Mouse (Mus musculus): ENCODE measurements around the gene Sec14l1. TPM values are rescaled to one million over a fixed set of nuclear protein-coding genes. Genes with fewer than 3 reads are reported as not detected.

Gene Sec14l1
- polyA plus RNA-seq, 1 experiment from 2014 or later = 22.3 TPM

DNA sequence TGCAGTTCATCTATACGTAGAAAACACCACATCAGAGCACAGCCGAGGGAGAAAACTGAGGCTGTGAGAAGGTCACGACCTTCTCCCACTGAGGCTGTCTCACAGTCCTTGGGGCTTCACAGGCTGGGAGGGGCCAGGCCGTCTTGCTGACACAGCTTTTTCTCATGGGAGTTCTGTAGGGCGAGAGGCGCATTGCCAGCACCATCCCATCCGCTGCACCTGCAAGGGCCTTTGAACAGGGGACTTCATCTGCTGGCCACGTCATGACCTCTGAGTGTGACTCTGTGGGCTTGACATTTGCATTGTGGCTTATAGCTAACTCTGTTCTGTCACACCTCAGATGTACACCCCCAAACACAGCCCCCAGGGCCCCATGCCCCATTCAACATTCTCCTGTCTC lies 22.3 kb upstream of the Sec14l1 start:
- DNase-seq (ENCODE audit: low spot score) = no peak
- Histone ChIP-seq H3K4me1 (replicated peaks; ENCODE audit: control insufficient read depth, insufficient read depth, low read length) (peaks cover 12% of the 10 kb centered on the region), H3K9ac (ENCODE audit: low read length) (no peak overlapping the region), H3K27ac (ENCODE audit: low read depth) (no peak overlapping the region), H3K4me3 (ENCODE audit: low read depth, low read length) (no peak overlapping the region), H3K4me2 (ENCODE audit: low read length) (no peak overlapping the region), H3K27me3 (replicated peaks; ENCODE audit: control insufficient read depth, insufficient read depth, low read length) (no peaks in the 10 kb centered on the region), H3K36me3 (ENCODE audit: control insufficient read depth, insufficient read depth, low read length) (no peaks in the 10 kb centered on the region), H3K9me3 (ENCODE audit: control insufficient read depth, low read length) (no peaks in the 10 kb centered on the region)
- no peak for ATAC-seq (replicated peaks; ENCODE audit: low FRiP score, low TSS enrichment, low read depth)
- 59% methylated on average over 8 of the region's 8 CpGs for WGBS

DNA sequence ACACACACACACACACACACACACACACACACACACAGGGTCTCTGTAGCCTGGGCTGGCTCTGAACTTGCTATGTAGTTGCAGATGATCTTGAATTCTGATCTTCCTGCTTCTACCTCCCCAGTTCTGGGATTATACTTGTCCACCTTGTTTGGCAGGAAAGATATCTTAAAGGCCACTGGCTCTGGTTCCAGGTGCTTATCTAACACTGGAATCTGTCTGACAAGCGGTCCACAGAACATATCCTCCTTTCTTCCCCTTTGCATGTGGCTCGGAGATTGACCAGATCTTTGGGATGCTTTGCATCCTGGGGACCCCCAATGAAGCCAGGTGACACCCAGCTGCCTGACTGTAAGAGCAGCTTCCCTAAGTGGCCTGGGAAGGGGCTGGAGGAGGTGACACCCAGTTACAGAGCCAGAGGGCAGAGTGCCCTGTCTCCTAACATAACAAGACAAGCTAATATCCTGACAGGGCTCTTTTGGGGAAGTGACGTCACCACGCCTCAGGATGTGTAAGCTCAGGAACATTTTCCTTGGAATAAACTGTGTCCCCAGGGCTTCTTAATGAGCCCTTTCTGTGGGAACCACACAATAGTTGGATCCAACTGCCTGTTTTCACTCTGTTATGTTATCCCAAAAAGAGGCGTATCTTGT lies 20.9 kb upstream of the Sec14l1 start:
- no peaks in the 10 kb centered on the region for H3K36me3 ChIP-seq (ENCODE audit: control insufficient read depth, insufficient read depth, low read length)
- H3K4me3 ChIP-seq (ENCODE audit: low read depth, low read length) = no peak overlapping the region
- H3K9me3 ChIP-seq (ENCODE audit: control insufficient read depth, low read length) = no peaks in the 10 kb centered on the region
- H3K4me2 ChIP-seq (ENCODE audit: low read length) = no peak overlapping the region
- no peak overlapping the region for H3K27ac ChIP-seq (ENCODE audit: low read depth)
- ATAC-seq (replicated peaks; ENCODE audit: low FRiP score, low TSS enrichment, low read depth) (no peak), DNase-seq (ENCODE audit: low spot score) (no peak)
- H3K9ac ChIP-seq (ENCODE audit: low read length) = no peak overlapping the region
- 73% methylated on average over 5 of the region's 5 CpGs for WGBS
- H3K4me1 ChIP-seq (replicated peaks; ENCODE audit: control insufficient read depth, insufficient read depth, low read length) = peaks cover 19% of the 10 kb centered on the region
- no peaks in the 10 kb centered on the region for H3K27me3 ChIP-seq (replicated peaks; ENCODE audit: control insufficient read depth, insufficient read depth, low read length)

DNA sequence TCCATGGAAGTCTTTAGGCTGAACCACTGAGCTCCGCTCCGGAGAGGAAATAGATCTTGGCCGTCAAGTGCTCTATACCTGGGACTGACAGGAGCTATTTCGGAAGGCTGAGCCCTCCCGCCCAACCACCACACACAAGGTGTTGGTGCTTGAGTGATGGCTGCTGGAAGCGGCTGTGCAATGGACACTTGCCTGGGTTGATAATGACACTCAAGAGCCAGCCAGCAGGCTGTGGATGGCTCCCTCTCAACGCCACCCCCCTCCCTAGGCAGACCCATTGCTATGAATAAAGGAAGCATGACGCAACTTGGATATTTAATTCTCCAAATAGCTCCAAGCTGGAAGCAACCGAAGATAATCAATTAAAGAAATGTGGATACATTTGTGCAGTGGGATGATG lies 20.3 kb upstream of the Sec14l1 start:
- Histone ChIP-seq H3K4me3 (ENCODE audit: low read depth, low read length) (no peak overlapping the region), H3K27me3 (replicated peaks; ENCODE audit: control insufficient read depth, insufficient read depth, low read length) (no peaks in the 10 kb centered on the region), H3K4me2 (ENCODE audit: low read length) (no peak overlapping the region), H3K27ac (ENCODE audit: low read depth) (no peak overlapping the region), H3K4me1 (replicated peaks; ENCODE audit: control insufficient read depth, insufficient read depth, low read length) (peaks cover 19% of the 10 kb centered on the region), H3K36me3 (ENCODE audit: control insufficient read depth, insufficient read depth, low read length) (no peaks in the 10 kb centered on the region), H3K9ac (ENCODE audit: low read length) (no peak overlapping the region), H3K9me3 (ENCODE audit: control insufficient read depth, low read length) (no peaks in the 10 kb centered on the region)
- no peak for ATAC-seq (replicated peaks; ENCODE audit: low FRiP score, low TSS enrichment, low read depth)
- WGBS = 87% methylated on average over 9 of the region's 9 CpGs
- DNase-seq (ENCODE audit: low spot score) = no peak

DNA sequence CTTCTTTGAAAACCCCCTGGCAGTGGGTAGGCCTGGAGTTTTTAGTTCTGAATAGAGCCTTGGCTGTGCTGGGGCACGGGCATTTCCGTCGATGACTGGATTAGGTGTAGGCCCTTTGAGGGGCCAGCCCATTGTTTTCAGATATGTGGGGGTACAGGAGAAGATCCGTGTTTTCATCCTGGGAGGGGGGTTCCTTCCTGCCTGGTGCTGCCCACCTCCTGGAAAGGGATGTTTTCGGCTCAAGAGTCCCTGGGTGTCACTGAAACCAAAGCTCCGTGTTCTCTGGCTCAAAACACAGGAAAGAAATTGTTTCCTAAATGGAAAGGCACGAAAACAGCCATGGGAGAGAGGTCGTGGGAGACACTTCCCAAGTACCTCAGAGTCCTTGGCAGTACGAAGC lies 17.9 kb upstream of the Sec14l1 start:
- no peaks in the 10 kb centered on the region for H3K36me3 ChIP-seq (ENCODE audit: control insufficient read depth, insufficient read depth, low read length)
- DNase-seq (ENCODE audit: low spot score) (no peak), ATAC-seq (replicated peaks; ENCODE audit: low FRiP score, low TSS enrichment, low read depth) (no peak)
- no peak overlapping the region for H3K9ac ChIP-seq (ENCODE audit: low read length)
- 70% methylated on average over 9 of the region's 9 CpGs for WGBS
- H3K9me3 ChIP-seq (ENCODE audit: control insufficient read depth, low read length) = no peaks in the 10 kb centered on the region
- H3K4me3 ChIP-seq (ENCODE audit: low read depth, low read length) = no peak overlapping the region
- H3K4me2 ChIP-seq (ENCODE audit: low read length) = no peak overlapping the region
- H3K27me3 ChIP-seq (replicated peaks; ENCODE audit: control insufficient read depth, insufficient read depth, low read length) = no peaks in the 10 kb centered on the region
- peaks cover 9% of the 10 kb centered on the region for H3K4me1 ChIP-seq (replicated peaks; ENCODE audit: control insufficient read depth, insufficient read depth, low read length)
- no peak overlapping the region for H3K27ac ChIP-seq (ENCODE audit: low read depth)

DNA sequence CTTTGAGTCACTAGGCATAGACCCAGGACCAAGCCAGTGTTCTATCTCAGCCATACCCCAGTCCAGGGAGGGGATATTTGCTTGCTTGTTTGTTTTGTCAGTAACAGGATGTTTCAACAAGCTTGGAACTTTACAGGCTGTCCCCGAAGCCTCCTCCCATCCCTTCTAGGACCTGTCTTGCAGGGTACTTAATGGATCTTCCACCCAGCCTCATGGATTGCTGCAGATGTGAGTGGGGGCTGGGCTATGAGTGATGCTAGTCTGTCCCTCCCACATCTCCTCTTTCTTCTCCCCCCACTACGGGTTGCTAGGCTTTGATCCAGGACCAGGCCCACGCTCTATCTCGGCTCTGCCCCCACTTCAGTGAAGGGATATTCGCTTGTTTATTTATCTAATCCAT lies 16.8 kb upstream of the Sec14l1 start:
- 29% methylated on average over 5 of the region's 5 CpGs for WGBS
- Histone ChIP-seq H3K36me3 (ENCODE audit: control insufficient read depth, insufficient read depth, low read length) (no peaks in the 10 kb centered on the region), H3K4me3 (ENCODE audit: low read depth, low read length) (no peak overlapping the region), H3K4me1 (replicated peaks; ENCODE audit: control insufficient read depth, insufficient read depth, low read length) (peaks cover 7% of the 10 kb centered on the region), H3K27ac (ENCODE audit: low read depth) (peak overlapping the region; percentile 5; the same call in 1 of the 2 replicates), H3K4me2 (ENCODE audit: low read length) (no peak overlapping the region), H3K27me3 (replicated peaks; ENCODE audit: control insufficient read depth, insufficient read depth, low read length) (no peaks in the 10 kb centered on the region), H3K9ac (ENCODE audit: low read length) (no peak overlapping the region), H3K9me3 (ENCODE audit: control insufficient read depth, low read length) (no peaks in the 10 kb centered on the region)
- ATAC-seq (replicated peaks; ENCODE audit: low FRiP score, low TSS enrichment, low read depth) (no peak), DNase-seq (ENCODE audit: low spot score) (no peak)

GRCm38 (mm10) chr11:117098784-117099183 lies 16.2 kb upstream of the Sec14l1 start:
- no peak overlapping the region for H3K9ac ChIP-seq (ENCODE audit: low read length)
- ATAC-seq (replicated peaks; ENCODE audit: low FRiP score, low TSS enrichment, low read depth) = no peak
- H3K4me2 ChIP-seq (ENCODE audit: low read length) = no peak overlapping the region
- 61% methylated on average over 3 of the region's 3 CpGs for WGBS
- no peak overlapping the region for H3K27ac ChIP-seq (ENCODE audit: low read depth)
- DNase-seq (ENCODE audit: low spot score) = no peak
- no peaks in the 10 kb centered on the region for H3K27me3 ChIP-seq (replicated peaks; ENCODE audit: control insufficient read depth, insufficient read depth, low read length)
- no peak overlapping the region for H3K4me3 ChIP-seq (ENCODE audit: low read depth, low read length)
- no peaks in the 10 kb centered on the region for H3K9me3 ChIP-seq (ENCODE audit: control insufficient read depth, low read length)
- no peaks in the 10 kb centered on the region for H3K36me3 ChIP-seq (ENCODE audit: control insufficient read depth, insufficient read depth, low read length)
- peaks cover 7% of the 10 kb centered on the region for H3K4me1 ChIP-seq (replicated peaks; ENCODE audit: control insufficient read depth, insufficient read depth, low read length)

DNA sequence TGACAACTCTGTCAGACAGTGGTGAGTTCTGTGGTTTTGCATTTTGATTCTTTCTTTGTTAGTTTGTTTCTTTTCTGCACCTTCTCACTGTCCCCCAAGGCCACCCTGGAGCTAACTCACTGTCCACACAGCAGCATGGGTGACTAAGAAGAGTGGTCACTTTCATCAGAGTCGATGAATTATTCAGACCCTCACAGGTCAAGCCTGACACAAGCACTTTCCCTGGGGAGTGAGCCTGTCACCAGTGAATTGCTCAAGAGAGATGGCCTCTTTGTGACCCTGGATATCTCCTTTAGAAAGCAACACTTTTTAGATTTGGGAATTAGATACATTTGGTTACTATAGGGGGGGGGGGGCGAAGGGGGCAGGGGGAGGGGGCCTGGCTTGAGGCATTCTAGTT lies 15.6 kb upstream of the Sec14l1 start:
- H3K27ac ChIP-seq (ENCODE audit: low read depth) = no peak overlapping the region
- ATAC-seq (replicated peaks; ENCODE audit: low FRiP score, low TSS enrichment, low read depth) (no peak), DNase-seq (ENCODE audit: low spot score) (no peak)
- no peaks in the 10 kb centered on the region for H3K36me3 ChIP-seq (ENCODE audit: control insufficient read depth, insufficient read depth, low read length)
- no peak overlapping the region for H3K4me2 ChIP-seq (ENCODE audit: low read length)
- H3K4me1 ChIP-seq (replicated peaks; ENCODE audit: control insufficient read depth, insufficient read depth, low read length) = peaks cover 7% of the 10 kb centered on the region
- H3K9ac ChIP-seq (ENCODE audit: low read length) = no peak overlapping the region
- no peaks in the 10 kb centered on the region for H3K27me3 ChIP-seq (replicated peaks; ENCODE audit: control insufficient read depth, insufficient read depth, low read length)
- no peaks in the 10 kb centered on the region for H3K9me3 ChIP-seq (ENCODE audit: control insufficient read depth, low read length)
- 59% methylated on average over 1 of the region's 2 CpGs for WGBS
- H3K4me3 ChIP-seq (ENCODE audit: low read depth, low read length) = no peak overlapping the region

- ATAC-seq (replicated peaks; ENCODE audit: low FRiP score, low TSS enrichment, low read depth) = no peak
- H3K4me1 ChIP-seq (replicated peaks; ENCODE audit: control insufficient read depth, insufficient read depth, low read length) = peaks cover 7% of the 10 kb centered on the region
- H3K9ac ChIP-seq (ENCODE audit: low read length) = no peak overlapping the region
- no peaks in the 10 kb centered on the region for H3K9me3 ChIP-seq (ENCODE audit: control insufficient read depth, low read length)
- H3K27me3 ChIP-seq (replicated peaks; ENCODE audit: control insufficient read depth, insufficient read depth, low read length) = no peaks in the 10 kb centered on the region
- no peak overlapping the region; the same call in 1 of the 2 replicates for H3K27ac ChIP-seq (ENCODE audit: low read depth)
- H3K36me3 ChIP-seq (ENCODE audit: control insufficient read depth, insufficient read depth, low read length) = no peaks in the 10 kb centered on the region
- no peak overlapping the region for H3K4me2 ChIP-seq (ENCODE audit: low read length)
- DNase-seq (ENCODE audit: low spot score) = no peak
- WGBS = 71% methylated on average over 8 of the region's 8 CpGs
- no peak overlapping the region for H3K4me3 ChIP-seq (ENCODE audit: low read depth, low read length)
These were observed 13.5 kb upstream of the Sec14l1 start for GRCm38 (mm10) chr11:117101351-117101921.

Data from intestine, embryonic 14.5 days (tissue).